Mouse (Mus musculus): ENCODE measurements around the gene Tspan15. TPM values are rescaled to one million over a fixed set of nuclear protein-coding genes. Genes with fewer than 3 reads are reported as not detected.

Tspan15 gene
- polyA plus RNA-seq, 1 experiment from 2014 or later, result 84.5 TPM

- peak; percentile 56; the same call in 1 of the 2 replicates for ATAC-seq (ENCODE audit: borderline replicate concordance, extremely low read depth, low FRiP score, low TSS enrichment)
These were observed 22.7 kb downstream of the Tspan15 start for GRCm38 (mm10) chr10:62208241-62208896.

GRCm38 (mm10) chr10:62202574-62202973 is 28.5 kb downstream of the Tspan15 start:
- ATAC-seq (ENCODE audit: borderline replicate concordance, extremely low read depth, low FRiP score, low TSS enrichment), result no peak
- Histone ChIP-seq H3K36me3 (peaks cover 8% of the 10 kb centered on the region; the same call in 1 of the 2 replicates), H3K9me3 (no peaks in the 10 kb centered on the region), H3K27me3 (no peaks in the 10 kb centered on the region), H3K4me2 (no peak overlapping the region), H3K4me1 (no peaks in the 10 kb centered on the region), H3K27ac (no peak overlapping the region), H3K9ac (no peak overlapping the region), H3K4me3 (no peak overlapping the region)
- WGBS, result 77% methylated on average over 6 of the region's 6 CpGs

More at GRCm38 (mm10) chr10:62208241-62208896, 22.7 kb downstream of the Tspan15 start:
- Histone ChIP-seq H3K27me3 (no peaks in the 10 kb centered on the region), H3K4me2 (no peak overlapping the region), H3K27ac (peak overlapping the region; percentile 51), H3K4me1 (peaks cover 21% of the 10 kb centered on the region), H3K9me3 (no peaks in the 10 kb centered on the region), H3K9ac (no peak overlapping the region), H3K36me3 (no peaks in the 10 kb centered on the region), H3K4me3 (no peak overlapping the region)
- WGBS, result 32% methylated on average over 10 of the region's 10 CpGs

GRCm38 (mm10) chr10:62198891-62199290 is 32.2 kb downstream of the Tspan15 start:
- Histone ChIP-seq H3K4me3 (no peak overlapping the region), H3K9me3 (no peaks in the 10 kb centered on the region), H3K36me3 (peaks cover 8% of the 10 kb centered on the region; the same call in 1 of the 2 replicates), H3K4me1 (peaks cover 4% of the 10 kb centered on the region; the same call in 1 of the 2 replicates), H3K9ac (no peak overlapping the region), H3K4me2 (no peak overlapping the region), H3K27me3 (no peaks in the 10 kb centered on the region), H3K27ac (no peak overlapping the region)
- WGBS, result 71% methylated on average over 1 of the region's 1 CpGs
- no peak for ATAC-seq (ENCODE audit: borderline replicate concordance, extremely low read depth, low FRiP score, low TSS enrichment)

GRCm38 (mm10) chr10:62197403-62197802 is 33.6 kb downstream of the Tspan15 start:
- WGBS, result 53% methylated on average over 4 of the region's 4 CpGs
- no peaks in the 10 kb centered on the region for H3K9me3 ChIP-seq
- no peak overlapping the region for H3K27ac ChIP-seq

GRCm38 (mm10) chr10:62195376-62195775 is 35.7 kb downstream of the Tspan15 start:
- H3K36me3 ChIP-seq, result no peaks in the 10 kb centered on the region
- H3K4me1 ChIP-seq, result peaks cover 4% of the 10 kb centered on the region; the same call in 1 of the 2 replicates
- WGBS, result 54% methylated on average over 7 of the region's 7 CpGs
- H3K9ac ChIP-seq, result no peak overlapping the region
- H3K4me3 ChIP-seq, result no peak overlapping the region
- no peaks in the 10 kb centered on the region for H3K9me3 ChIP-seq
- no peaks in the 10 kb centered on the region for H3K27me3 ChIP-seq
- ATAC-seq (ENCODE audit: borderline replicate concordance, extremely low read depth, low FRiP score, low TSS enrichment), result 0 out of 2 replicates have a peak, but pooled peaks have one; percentile 21
- H3K4me2 ChIP-seq, result no peak overlapping the region
- H3K27ac ChIP-seq, result no peak overlapping the region

More at GRCm38 (mm10) chr10:62197403-62197802, 33.6 kb downstream of the Tspan15 start:
- Histone ChIP-seq H3K4me3 (no peak overlapping the region), H3K4me1 (peaks cover 4% of the 10 kb centered on the region; the same call in 1 of the 2 replicates), H3K36me3 (peaks cover 6% of the 10 kb centered on the region; the same call in 1 of the 2 replicates), H3K4me2 (no peak overlapping the region), H3K27me3 (no peaks in the 10 kb centered on the region), H3K9ac (no peak overlapping the region)
- ATAC-seq (ENCODE audit: borderline replicate concordance, extremely low read depth, low FRiP score, low TSS enrichment), result no peak

- Histone ChIP-seq H3K9ac (no peak overlapping the region), H3K4me3 (no peak overlapping the region), H3K4me2 (no peak overlapping the region), H3K9me3 (no peaks in the 10 kb centered on the region), H3K27ac (no peak overlapping the region), H3K36me3 (no peaks in the 10 kb centered on the region), H3K4me1 (peaks cover 4% of the 10 kb centered on the region; the same call in 1 of the 2 replicates), H3K27me3 (no peaks in the 10 kb centered on the region)
- ATAC-seq (ENCODE audit: borderline replicate concordance, extremely low read depth, low FRiP score, low TSS enrichment), result no peak
- WGBS, result 37% methylated on average over 6 of the region's 6 CpGs
These were observed 36.1 kb downstream of the Tspan15 start for GRCm38 (mm10) chr10:62194946-62195345.

GRCm38 (mm10) chr10:62194461-62194860 is 36.6 kb downstream of the Tspan15 start:
- Histone ChIP-seq H3K4me1 (peaks cover 4% of the 10 kb centered on the region; the same call in 1 of the 2 replicates), H3K36me3 (no peaks in the 10 kb centered on the region), H3K4me2 (no peak overlapping the region), H3K9ac (no peak overlapping the region), H3K27ac (no peak overlapping the region), H3K27me3 (no peaks in the 10 kb centered on the region), H3K4me3 (no peak overlapping the region), H3K9me3 (no peaks in the 10 kb centered on the region)
- ATAC-seq (ENCODE audit: borderline replicate concordance, extremely low read depth, low FRiP score, low TSS enrichment), result no peak
- WGBS, result 75% methylated on average over 5 of the region's 5 CpGs

GRCm38 (mm10) chr10:62194043-62194442 is 37.0 kb downstream of the Tspan15 start:
- no peaks in the 10 kb centered on the region for H3K9me3 ChIP-seq
- H3K4me2 ChIP-seq, result no peak overlapping the region
- H3K9ac ChIP-seq, result no peak overlapping the region
- H3K4me3 ChIP-seq, result no peak overlapping the region
- H3K4me1 ChIP-seq, result peaks cover 4% of the 10 kb centered on the region; the same call in 1 of the 2 replicates
- H3K27me3 ChIP-seq, result no peaks in the 10 kb centered on the region
- WGBS, result 84% methylated on average over 6 of the region's 6 CpGs
- no peak for ATAC-seq (ENCODE audit: borderline replicate concordance, extremely low read depth, low FRiP score, low TSS enrichment)
- no peak overlapping the region for H3K27ac ChIP-seq
- H3K36me3 ChIP-seq, result no peaks in the 10 kb centered on the region

GRCm38 (mm10) chr10:62192701-62193157 is 38.3 kb downstream of the Tspan15 start:
- Histone ChIP-seq H3K36me3 (peaks cover 1% of the 10 kb centered on the region; the same call in 1 of the 2 replicates), H3K27ac (no peak overlapping the region), H3K4me3 (no peak overlapping the region), H3K9ac (no peak overlapping the region), H3K4me2 (no peak overlapping the region), H3K27me3 (no peaks in the 10 kb centered on the region), H3K9me3 (no peaks in the 10 kb centered on the region), H3K4me1 (peaks cover 4% of the 10 kb centered on the region; the same call in 1 of the 2 replicates)
- 64% methylated on average over 9 of the region's 9 CpGs for WGBS
- ATAC-seq (ENCODE audit: borderline replicate concordance, extremely low read depth, low FRiP score, low TSS enrichment), result no peak

- H3K27ac ChIP-seq, result no peak overlapping the region
These were observed 40.2 kb downstream of the Tspan15 start for GRCm38 (mm10) chr10:62190821-62191220.

GRCm38 (mm10) chr10:62189910-62190309 is 41.1 kb downstream of the Tspan15 start:
- no peak for ATAC-seq (ENCODE audit: borderline replicate concordance, extremely low read depth, low FRiP score, low TSS enrichment)
- Histone ChIP-seq H3K4me1 (no peaks in the 10 kb centered on the region), H3K9me3 (no peaks in the 10 kb centered on the region), H3K4me2 (no peak overlapping the region), H3K27ac (no peak overlapping the region), H3K36me3 (peaks cover 4% of the 10 kb centered on the region; the same call in 1 of the 2 replicates), H3K27me3 (no peaks in the 10 kb centered on the region), H3K4me3 (no peak overlapping the region), H3K9ac (no peak overlapping the region)
- WGBS, result 74% methylated on average over 4 of the region's 4 CpGs

More at GRCm38 (mm10) chr10:62190821-62191220, 40.2 kb downstream of the Tspan15 start:
- peaks cover 4% of the 10 kb centered on the region; the same call in 1 of the 2 replicates for H3K36me3 ChIP-seq
- no peaks in the 10 kb centered on the region for H3K9me3 ChIP-seq
- no peaks in the 10 kb centered on the region for H3K27me3 ChIP-seq
- 92% methylated on average over 7 of the region's 7 CpGs for WGBS
- peaks cover 4% of the 10 kb centered on the region; the same call in 1 of the 2 replicates for H3K4me1 ChIP-seq
- no peak overlapping the region for H3K9ac ChIP-seq
- H3K4me2 ChIP-seq, result no peak overlapping the region
- no peak for ATAC-seq (ENCODE audit: borderline replicate concordance, extremely low read depth, low FRiP score, low TSS enrichment)
- no peak overlapping the region for H3K4me3 ChIP-seq

- Histone ChIP-seq H3K4me2 (no peak overlapping the region), H3K36me3 (peaks cover 4% of the 10 kb centered on the region; the same call in 1 of the 2 replicates), H3K4me3 (no peak overlapping the region), H3K9ac (no peak overlapping the region), H3K4me1 (no peaks in the 10 kb centered on the region), H3K27ac (no peak overlapping the region), H3K27me3 (no peaks in the 10 kb centered on the region), H3K9me3 (no peaks in the 10 kb centered on the region)
- WGBS, result 65% methylated on average over 3 of the region's 3 CpGs
- ATAC-seq (ENCODE audit: borderline replicate concordance, extremely low read depth, low FRiP score, low TSS enrichment), result no peak
These were observed 41.7 kb downstream of the Tspan15 start for GRCm38 (mm10) chr10:62189303-62189702.
